Mouse (Mus musculus): ENCODE results near the gene Lpcat3. TPM values are rescaled to one million over a fixed set of nuclear protein-coding genes. Genes with fewer than 3 reads are reported as not detected.

Gene Lpcat3
- polyA plus RNA-seq, 1 experiment: not detected

- TF ChIP-seq CTCF (IDR thresholded peaks at IDR 0.05; ENCODE audit: insufficient read depth, low read depth, low read length) (peak; percentile 87), POLR2A (IDR thresholded peaks at IDR 0.05; ENCODE audit: insufficient read depth, low read depth, low read length) (peak; percentile 73)
- Histone ChIP-seq H3K4me1 (ENCODE audit: control insufficient read depth, insufficient read depth, low read length) (peaks cover 43% of the 10 kb centered on the region), H3K4me3 (ENCODE audit: insufficient read depth, low read depth, low read length) (peak overlapping the region; percentile 60), H3K27ac (ENCODE audit: insufficient read depth, low read depth, low read length) (peak overlapping the region; percentile 76)
- WGBS: under 1% methylated on average over 85 of the region's 85 CpGs
These were observed 82.9 kb downstream of the Lpcat3 start for GRCm38 (mm10) chr6:124745490-124746295.

GRCm38 (mm10) chr6:124746296-124746605 lies 83.4 kb downstream of the Lpcat3 start:
- TF ChIP-seq CTCF (IDR thresholded peaks at IDR 0.05; ENCODE audit: insufficient read depth, low read depth, low read length): no peak
- Histone ChIP-seq H3K4me1 (ENCODE audit: control insufficient read depth, insufficient read depth, low read length) (peaks cover 43% of the 10 kb centered on the region), H3K4me3 (ENCODE audit: insufficient read depth, low read depth, low read length) (peak overlapping the region; percentile 60), H3K27ac (ENCODE audit: insufficient read depth, low read depth, low read length) (peak overlapping the region; percentile 76)
- WGBS: 9% methylated on average over 8 of the region's 8 CpGs

GRCm38 (mm10) chr6:124746654-124747632 lies 84.1 kb downstream of the Lpcat3 start:
- no peak overlapping the region for H3K4me3 ChIP-seq (ENCODE audit: insufficient read depth, low read depth, low read length)
- no peak for TF ChIP-seq POLR2A (IDR thresholded peaks at IDR 0.05; ENCODE audit: insufficient read depth, low read depth, low read length)
- no peak for TF ChIP-seq CTCF (IDR thresholded peaks at IDR 0.05; ENCODE audit: insufficient read depth, low read depth, low read length)

GRCm38 (mm10) chr6:124750405-124750804 lies 87.6 kb downstream of the Lpcat3 start:
- 79% methylated on average over 8 of the region's 8 CpGs for WGBS
- peaks cover 26% of the 10 kb centered on the region for H3K4me1 ChIP-seq (ENCODE audit: control insufficient read depth, insufficient read depth, low read length)
- no peak overlapping the region for H3K27ac ChIP-seq (ENCODE audit: insufficient read depth, low read depth, low read length)
- H3K4me3 ChIP-seq (ENCODE audit: insufficient read depth, low read depth, low read length): no peak overlapping the region
- TF ChIP-seq POLR2A (IDR thresholded peaks at IDR 0.05; ENCODE audit: insufficient read depth, low read depth, low read length) (no peak), CTCF (IDR thresholded peaks at IDR 0.05; ENCODE audit: insufficient read depth, low read depth, low read length) (no peak)

More at GRCm38 (mm10) chr6:124746654-124747632, 84.1 kb downstream of the Lpcat3 start:
- Histone ChIP-seq H3K27ac (ENCODE audit: insufficient read depth, low read depth, low read length) (peak overlapping the region; percentile 76; the same call in 1 of the 2 replicates), H3K4me1 (ENCODE audit: control insufficient read depth, insufficient read depth, low read length) (peaks cover 40% of the 10 kb centered on the region)
- 60% methylated on average over 7 of the region's 7 CpGs for WGBS

GRCm38 (mm10) chr6:124753861-124754260 lies 91.0 kb downstream of the Lpcat3 start:
- H3K27ac ChIP-seq (ENCODE audit: insufficient read depth, low read depth, low read length): no peak overlapping the region
- TF ChIP-seq POLR2A (IDR thresholded peaks at IDR 0.05; ENCODE audit: insufficient read depth, low read depth, low read length) (no peak), CTCF (IDR thresholded peaks at IDR 0.05; ENCODE audit: insufficient read depth, low read depth, low read length) (no peak)
- 91% methylated on average over 2 of the region's 2 CpGs for WGBS
- peaks cover 20% of the 10 kb centered on the region for H3K4me1 ChIP-seq (ENCODE audit: control insufficient read depth, insufficient read depth, low read length)
- no peak overlapping the region for H3K4me3 ChIP-seq (ENCODE audit: insufficient read depth, low read depth, low read length)

Other genes starting within 250 kb of the Lpcat3 start
- not detected in 2 replicates for gene Pex5, start 248.0 kb upstream of the Lpcat3 start, polyA plus RNA-seq (2012; ENCODE audit: insufficient read depth, insufficient read length, low replicate concordance, missing spikeins)
- gene Clstn3, start 198.2 kb upstream of the Lpcat3 start, polyA plus RNA-seq (2012; ENCODE audit: insufficient read depth, insufficient read length, low replicate concordance, missing spikeins): not detected in 2 replicates
- not detected in 2 replicates for gene C1rl, start 169.9 kb upstream of the Lpcat3 start, polyA plus RNA-seq (2012; ENCODE audit: insufficient read depth, insufficient read length, low replicate concordance, missing spikeins)
- gene C1ra, start 150.6 kb upstream of the Lpcat3 start, polyA plus RNA-seq (2012; ENCODE audit: insufficient read depth, insufficient read length, low replicate concordance, missing spikeins): not detected in 2 replicates
- not detected in 2 replicates for gene C1s1, start 120.7 kb upstream of the Lpcat3 start, polyA plus RNA-seq (2012; ENCODE audit: insufficient read depth, insufficient read length, low replicate concordance, missing spikeins)
- not detected in 2 replicates for gene C1rb, start 92.7 kb upstream of the Lpcat3 start, polyA plus RNA-seq (2012; ENCODE audit: insufficient read depth, insufficient read length, low replicate concordance, missing spikeins)
- not detected in 2 replicates for gene C1s2, start 26.9 kb upstream of the Lpcat3 start, polyA plus RNA-seq (2012; ENCODE audit: insufficient read depth, insufficient read length, low replicate concordance, missing spikeins)
- gene Emg1, start 49.2 kb downstream of the Lpcat3 start, polyA plus RNA-seq (2012; ENCODE audit: insufficient read depth, insufficient read length, low replicate concordance, missing spikeins): not detected in 2 replicates
- not detected in 2 replicates for gene Phb2, start 49.3 kb downstream of the Lpcat3 start, polyA plus RNA-seq (2012; ENCODE audit: insufficient read depth, insufficient read length, low replicate concordance, missing spikeins)
- gene Ptpn6, start 75.7 kb downstream of the Lpcat3 start, polyA plus RNA-seq (2012; ENCODE audit: insufficient read depth, insufficient read length, low replicate concordance, missing spikeins): not detected in 2 replicates
- gene Grcc10, start 78.3 kb downstream of the Lpcat3 start, polyA plus RNA-seq (2012; ENCODE audit: insufficient read depth, insufficient read length, low replicate concordance, missing spikeins): 1,072 TPM in 1 of 2 replicates, not detected in the other
- gene Gm45234, start 93.0 kb downstream of the Lpcat3 start, polyA plus RNA-seq (2012; ENCODE audit: insufficient read depth, insufficient read length, low replicate concordance, missing spikeins): not detected in 2 replicates
- gene Atn1, start 93.5 kb downstream of the Lpcat3 start, polyA plus RNA-seq (2012; ENCODE audit: insufficient read depth, insufficient read length, low replicate concordance, missing spikeins): not detected in 2 replicates
- gene Eno2, start 106.6 kb downstream of the Lpcat3 start, polyA plus RNA-seq (2012; ENCODE audit: insufficient read depth, insufficient read length, low replicate concordance, missing spikeins): 916 and 939 TPM in 2 replicates
- gene Lrrc23, start 116.7 kb downstream of the Lpcat3 start, polyA plus RNA-seq (2012; ENCODE audit: insufficient read depth, insufficient read length, low replicate concordance, missing spikeins): not detected in 2 replicates
- gene Spsb2, start 145.6 kb downstream of the Lpcat3 start, polyA plus RNA-seq (2012; ENCODE audit: insufficient read depth, insufficient read length, low replicate concordance, missing spikeins): not detected in 2 replicates
- 644 TPM in 1 of 2 replicates, not detected in the other for gene Tpi1, start 151.3 kb downstream of the Lpcat3 start, polyA plus RNA-seq (2012; ENCODE audit: insufficient read depth, insufficient read length, low replicate concordance, missing spikeins)
- 225 TPM in 1 of 2 replicates, not detected in the other for gene Usp5, start 166.5 kb downstream of the Lpcat3 start, polyA plus RNA-seq (2012; ENCODE audit: insufficient read depth, insufficient read length, low replicate concordance, missing spikeins)
- gene Cdca3, start 166.5 kb downstream of the Lpcat3 start, polyA plus RNA-seq (2012; ENCODE audit: insufficient read depth, insufficient read length, low replicate concordance, missing spikeins): not detected in 2 replicates
- gene Gnb3, start 177.2 kb downstream of the Lpcat3 start, polyA plus RNA-seq (2012; ENCODE audit: insufficient read depth, insufficient read length, low replicate concordance, missing spikeins): not detected in 2 replicates
- not detected in 2 replicates for gene P3h3, start 194.7 kb downstream of the Lpcat3 start, polyA plus RNA-seq (2012; ENCODE audit: insufficient read depth, insufficient read length, low replicate concordance, missing spikeins)
- not detected in 2 replicates for gene Gpr162, start 201.0 kb downstream of the Lpcat3 start, polyA plus RNA-seq (2012; ENCODE audit: insufficient read depth, insufficient read length, low replicate concordance, missing spikeins)
- 395 and 682 TPM in 2 replicates for gene Cd4, start 225.2 kb downstream of the Lpcat3 start, polyA plus RNA-seq (2012; ENCODE audit: insufficient read depth, insufficient read length, low replicate concordance, missing spikeins)
- not detected in 2 replicates for gene Lag3, start 248.7 kb downstream of the Lpcat3 start, polyA plus RNA-seq (2012; ENCODE audit: insufficient read depth, insufficient read length, low replicate concordance, missing spikeins)